Mouse (Mus musculus) liver, adult 2 months (tissue): ENCODE measurements around the gene Gpx4.

Source experiments
- CTCF ChIP-seq: fragments of 200-500 bp; IDR thresholded peaks from 2 replicates; pipeline ENCODE4 v1.5.1; 2011; ENCODE audit warnings: low read depth, low read length, control low read depth
- POLR2A ChIP-seq: fragments of 200-500 bp; IDR thresholded peaks from 2 replicates; pipeline ENCODE4 v1.6.1; 2011; ENCODE audit warnings: low read length, control low read depth; ENCODE audit not compliant: insufficient read depth; ENCODE audit errors: extremely low read depth

DNA sequence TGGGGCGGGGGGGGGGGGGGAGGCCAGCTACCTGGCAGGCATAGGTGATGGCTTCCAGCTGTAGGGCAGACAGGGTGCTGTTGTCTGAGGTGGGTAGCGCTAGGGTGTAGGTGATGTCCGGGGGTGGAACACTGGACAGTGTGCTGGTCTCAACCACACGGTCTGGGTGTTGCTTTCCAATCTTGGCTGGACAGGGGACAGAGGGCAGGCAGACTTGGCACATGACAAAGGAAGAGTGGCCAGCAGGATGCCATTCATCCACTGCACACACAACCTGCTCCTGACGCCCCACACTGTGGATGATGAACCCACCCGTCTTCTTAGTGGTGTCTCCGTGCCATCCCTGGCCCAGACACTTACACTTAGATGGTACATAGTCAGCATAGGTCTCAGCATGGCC is 22.3 kb downstream of the Gpx4 start:
- no peak for TF ChIP-seq CTCF
- TF ChIP-seq POLR2A, result no peak
